Mouse (Mus musculus) skeletal muscle tissue, postnatal 0 days (tissue): ENCODE measurements around the gene Hoxa11. TPM values are rescaled to one million over a fixed set of nuclear protein-coding genes. Genes with fewer than 3 reads are reported as not detected.

Source experiments
- microRNA counts: library from miRNA; unstranded; fragments of <30 nt; microRNA quantifications from one replicate; lab custom pipeline; 2015
- microRNA-seq, 2 experiments: library from miRNA; unstranded; fragments of <30 nt; microRNA quantifications; one replicate each; pipeline ENCODE4; 2016
- polyA plus RNA-seq: library from polyadenylated mRNA; unstranded; fragments of >200 nt; fragmentation: Nextera tagmentation; extraction: Ambion mirVana; gene quantifications from 2 replicates; pipeline ENCODE4 v1.2.1, GENCODE M21; 2015

Hoxa11 gene
- 1.4 and 3.7 TPM in 2 replicates for polyA plus RNA-seq

DNA sequence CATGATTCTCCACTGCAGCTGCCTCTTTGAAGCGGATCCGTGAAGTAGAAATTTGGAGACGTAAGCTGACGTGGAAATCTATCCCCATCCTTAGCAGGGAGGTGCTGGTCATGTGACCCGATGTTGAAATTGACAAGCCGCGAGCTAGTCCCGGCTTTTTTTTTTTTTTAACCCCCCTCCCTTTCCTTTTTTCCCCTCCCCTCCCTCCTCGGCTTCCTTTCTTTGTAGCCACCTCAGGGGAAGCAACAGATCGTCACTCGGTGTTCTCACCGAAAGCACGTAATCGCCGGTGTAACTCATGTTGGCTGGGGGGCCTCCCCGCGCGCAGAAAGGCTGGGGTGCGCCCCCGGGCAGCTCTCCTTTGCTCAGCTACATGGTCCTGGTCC is at the start of gene Hoxa11:
TSS of gene Hoxa11 (minus strand) at position 54 of the 386 bp plus-strand sequence.

DNA sequence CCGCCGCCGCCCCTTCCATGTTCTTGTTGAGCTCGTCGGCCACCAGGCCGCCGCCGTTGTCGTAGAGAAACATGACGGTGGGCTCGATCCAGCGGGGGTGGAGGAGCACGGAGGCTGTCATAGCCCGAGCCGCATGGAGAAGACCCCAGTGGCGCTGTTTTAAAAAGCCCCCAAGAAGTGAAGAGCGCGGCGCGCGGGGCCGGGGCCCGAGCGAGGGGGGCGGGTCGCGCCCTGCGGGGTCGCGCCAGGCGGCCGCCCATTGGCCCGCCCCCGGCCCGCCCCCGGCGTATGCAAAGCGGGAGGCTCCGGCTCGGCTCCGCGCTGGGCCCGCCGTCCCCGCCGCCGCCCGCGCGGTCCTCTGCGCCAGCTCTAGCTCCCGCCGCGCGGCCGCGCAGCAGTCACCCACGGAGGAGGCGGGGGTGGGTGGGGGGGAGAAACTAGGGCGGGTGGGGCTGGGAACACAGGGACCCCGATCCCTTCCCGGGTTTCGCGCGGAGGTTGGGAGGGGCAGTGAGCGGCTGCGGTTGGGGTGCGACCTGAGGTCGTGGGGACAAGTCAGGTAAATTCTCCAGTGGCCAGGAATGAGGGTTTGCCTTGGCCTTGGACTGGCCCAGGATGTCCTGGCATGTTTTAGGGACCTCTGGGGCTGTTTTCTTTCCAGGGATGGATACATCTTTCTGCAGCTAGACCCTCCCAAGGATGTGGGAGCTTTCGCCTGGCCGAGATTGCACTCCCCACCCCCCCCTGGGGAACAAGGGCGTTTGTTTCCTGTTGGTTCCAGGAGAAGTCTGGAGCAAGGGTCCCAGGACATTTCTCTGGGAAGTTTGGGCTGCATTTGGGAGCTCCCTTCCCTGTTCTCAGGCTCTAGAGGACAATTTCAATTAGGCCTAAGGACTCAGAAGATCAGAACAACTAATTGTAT is 15.3 kb upstream of the Hoxa11 start, which contains the start of gene Hoxa13:
TSS of gene Hoxa13 (minus strand) at position 227 of the 922 bp plus-strand sequence.

DNA sequence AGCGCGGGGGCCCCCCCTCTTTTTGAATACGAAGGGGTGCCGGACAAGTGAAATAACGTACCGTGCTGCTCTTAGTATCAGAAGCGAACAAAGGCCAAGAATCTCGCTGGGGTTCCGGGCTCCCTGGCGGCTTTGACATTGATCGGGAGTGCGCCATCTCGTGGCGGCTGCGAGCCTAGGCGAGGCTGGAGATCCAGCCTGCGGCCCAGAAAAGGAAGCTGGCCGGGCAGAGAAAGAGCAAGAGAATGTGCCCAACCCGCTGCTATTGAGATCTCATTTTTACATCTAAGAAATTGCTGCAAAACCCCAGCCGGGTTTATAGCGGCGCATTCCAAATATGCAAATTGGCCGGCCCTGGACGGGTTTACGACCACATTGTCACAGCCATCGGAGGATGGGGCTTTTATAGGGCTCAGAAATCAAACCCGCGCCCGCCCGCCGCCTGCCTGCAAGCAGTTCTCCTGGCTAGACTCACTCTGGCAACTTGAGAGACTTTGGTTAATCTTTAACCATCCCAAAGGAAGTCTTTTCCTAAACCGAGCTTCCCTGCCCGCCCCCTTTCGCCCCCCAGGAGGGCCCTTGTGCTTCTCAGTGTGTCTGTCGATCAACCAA is 5.1 kb downstream of the Hoxa11 start, which contains the start of gene Hoxa10:
TSS of gene Hoxa10 (minus strand) at position 466 of the 612 bp plus-strand sequence.

DNA sequence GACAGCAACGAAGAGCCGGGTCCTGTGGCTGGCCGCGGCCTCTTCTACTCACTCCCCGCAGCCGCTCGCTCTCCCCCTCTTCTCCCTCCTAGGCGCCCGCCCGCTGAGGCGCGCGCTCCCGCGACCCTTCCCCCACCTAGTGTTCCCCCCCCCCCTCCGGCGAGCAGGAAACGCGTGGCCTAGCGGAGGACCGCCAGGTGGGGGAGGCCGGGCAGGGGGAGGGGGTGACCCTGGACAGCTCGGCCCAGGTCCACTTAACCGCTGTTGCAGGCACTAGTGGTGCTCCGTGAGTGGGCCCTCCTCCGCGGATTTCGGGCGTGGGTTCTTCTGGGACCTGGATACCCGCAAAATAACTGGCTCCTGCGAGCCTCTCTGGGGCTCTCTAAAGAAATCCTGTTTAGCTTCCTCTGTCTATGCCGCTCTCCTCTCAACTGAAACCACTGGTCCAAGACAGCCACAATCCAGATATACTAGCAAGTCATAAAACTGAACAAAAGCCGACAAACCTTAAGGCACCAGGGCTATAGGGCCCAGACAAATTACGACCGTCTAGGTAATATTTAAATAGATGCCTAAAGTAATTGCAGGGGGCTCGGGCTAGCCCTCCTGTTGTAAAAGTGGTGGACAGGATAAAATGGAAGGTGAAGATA is 15.0 kb downstream of the Hoxa11 start, which contains the start of gene Hoxa9:
TSS of gene Hoxa9 (minus strand) at position 574 of the 650 bp plus-strand sequence.

DNA sequence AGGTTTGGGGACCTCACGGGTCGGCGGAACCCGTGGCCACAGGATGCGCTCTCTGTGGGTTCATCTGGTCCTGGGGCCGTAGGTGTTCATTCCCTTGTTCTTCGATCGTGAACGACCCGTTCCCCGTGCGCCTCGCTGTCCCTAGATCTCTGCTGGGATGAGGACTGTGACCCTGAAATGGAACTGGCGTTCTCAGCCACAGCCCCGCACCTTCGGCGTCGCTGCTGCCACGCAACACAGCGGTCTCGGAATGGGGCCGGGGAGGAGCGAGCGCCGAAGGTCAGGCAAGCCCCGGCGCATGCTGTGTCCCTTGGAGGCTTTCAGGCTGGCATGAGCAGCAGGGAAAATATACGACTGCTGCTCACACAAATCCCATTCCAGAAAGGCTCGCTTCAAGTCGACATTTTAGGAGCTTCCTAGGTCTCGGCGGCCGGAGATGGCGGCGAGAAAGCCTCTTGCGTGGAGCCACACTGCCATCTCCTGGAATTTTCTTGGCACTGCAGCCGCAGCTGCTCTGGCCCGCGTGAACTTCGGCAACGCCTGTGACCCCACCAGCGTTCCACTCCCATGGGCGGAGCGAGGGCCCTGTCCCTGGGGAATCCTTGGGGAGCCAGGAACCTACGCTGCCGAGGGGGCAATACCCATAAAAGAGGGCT is 24.1 kb downstream of the Hoxa11 start, which contains the start of gene Hoxa7:
TSS of gene Hoxa7 (minus strand) at position 518 of the 656 bp plus-strand sequence.

DNA sequence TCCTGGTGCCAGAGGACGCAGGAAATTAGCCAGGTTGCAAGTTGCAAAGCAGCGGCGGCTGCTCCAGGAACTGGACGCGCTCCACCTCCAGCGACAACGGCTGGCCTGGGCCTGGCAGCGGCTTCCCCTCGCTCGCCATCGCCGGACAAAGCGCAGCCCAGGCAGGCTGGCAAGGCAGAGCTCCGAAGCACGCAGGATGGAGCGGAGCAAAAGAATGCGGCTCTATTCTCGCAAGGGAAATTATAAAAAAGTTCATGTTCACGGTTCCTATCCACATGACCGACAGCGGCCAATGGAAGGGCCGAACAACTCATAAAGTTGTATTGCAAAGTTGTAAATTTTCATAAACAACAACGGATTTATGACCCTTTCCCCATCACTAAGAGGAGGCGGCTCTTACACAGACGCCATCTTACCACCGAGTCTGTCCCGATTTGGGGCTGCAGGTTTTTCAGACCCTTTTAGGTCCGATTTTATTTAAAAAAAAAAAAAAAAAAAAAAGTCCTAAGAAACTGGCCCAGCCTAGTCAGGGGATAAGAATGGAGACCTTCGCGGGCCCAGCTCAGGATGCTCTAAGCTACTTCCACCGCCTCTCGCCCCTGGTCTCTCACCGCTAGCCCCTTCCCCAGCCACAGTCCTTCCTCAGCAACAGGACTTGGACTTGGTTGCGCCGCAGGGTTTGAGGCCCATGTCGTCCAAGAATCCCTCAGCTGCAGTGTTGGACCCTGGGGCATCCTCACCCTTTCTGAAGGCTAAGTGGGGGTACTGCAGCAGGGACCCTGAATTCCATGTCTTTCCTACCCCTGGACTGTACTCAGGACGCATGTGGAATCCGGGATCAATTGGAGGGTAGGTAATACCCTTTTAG is 32.3 kb downstream of the Hoxa11 start, which contains the start of the genes Hoxa3 and Gm28308:
TSS of gene Hoxa3 (minus strand) at position 218 of the 868 bp plus-strand sequence.
TSS of gene Gm28308 (minus strand) at position 221 of the 868 bp plus-strand sequence.

DNA sequence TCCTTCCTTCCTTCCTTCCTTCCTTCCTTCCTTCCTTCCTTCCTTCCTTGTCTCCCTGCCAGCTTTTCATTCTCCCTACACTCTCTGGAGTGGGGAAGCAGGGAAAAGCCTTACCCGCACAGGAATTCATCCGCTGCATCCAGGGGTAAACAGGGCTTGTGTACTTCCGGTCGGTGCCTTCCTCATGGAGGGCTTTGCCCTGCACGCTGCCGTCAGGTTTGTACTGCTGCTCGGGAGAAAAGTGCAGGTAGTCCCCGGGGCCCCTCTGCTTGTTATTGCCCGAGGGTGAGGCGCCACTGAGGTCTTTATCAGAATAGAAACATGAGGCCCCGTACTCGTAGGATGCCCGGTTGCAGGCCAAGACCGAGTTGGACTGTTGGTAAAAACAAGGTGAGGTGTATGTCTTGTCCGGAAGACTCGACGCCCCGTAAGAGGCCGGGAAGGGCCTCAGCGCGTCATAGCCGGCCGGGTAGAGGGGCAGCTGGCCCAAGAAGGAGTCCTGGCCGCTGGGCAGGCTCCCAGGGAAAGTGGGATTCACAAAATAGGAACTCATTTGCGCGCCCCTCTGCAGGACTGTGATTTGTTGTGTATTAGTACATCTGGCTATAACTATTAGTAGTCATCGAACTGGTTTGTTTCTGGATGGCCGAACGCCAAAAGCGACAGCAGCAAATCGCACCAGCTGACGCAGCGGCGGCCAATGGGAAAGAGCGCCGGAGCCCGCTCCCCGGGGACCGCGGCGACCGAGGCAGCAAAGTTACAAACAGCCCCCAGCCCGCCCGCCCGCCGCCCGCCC is 37.3 kb downstream of the Hoxa11 start, which contains the start of gene Hoxa6:
TSS of gene Hoxa6 (minus strand) at position 651 of the 796 bp plus-strand sequence.

DNA sequence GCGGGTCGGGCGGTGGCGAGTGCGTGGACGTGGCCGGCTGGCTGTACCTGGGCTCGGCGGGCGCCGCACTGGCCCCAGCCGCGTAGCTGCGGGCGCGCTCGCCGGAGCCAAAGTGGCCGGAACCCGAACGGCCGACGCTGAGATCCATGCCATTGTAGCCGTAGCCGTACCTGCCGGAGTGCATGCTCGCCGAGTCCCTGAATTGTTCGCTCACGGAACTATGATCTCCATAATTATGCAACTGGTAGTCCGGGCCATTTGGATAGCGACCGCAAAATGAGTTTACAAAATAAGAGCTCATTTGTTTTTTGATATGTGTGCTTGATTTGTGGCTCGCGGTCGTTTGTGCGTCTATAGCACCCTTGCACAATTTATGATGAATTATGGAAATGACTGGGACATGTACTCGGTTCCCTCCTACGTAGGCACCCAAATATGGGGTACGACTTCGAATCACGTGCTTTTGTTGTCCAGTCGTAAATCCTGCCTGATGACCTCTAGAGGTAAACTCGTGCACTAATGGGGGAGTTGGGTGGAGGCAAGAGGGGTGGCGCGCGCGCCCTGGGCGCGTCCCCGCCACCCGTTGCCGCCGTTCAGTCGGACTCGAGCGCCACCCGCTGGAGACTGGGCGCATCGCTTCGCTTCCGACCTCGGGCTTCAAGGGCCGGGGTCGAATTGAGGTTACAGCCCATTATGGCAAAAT is 41.4 kb downstream of the Hoxa11 start, which contains the start of gene Hoxa5:
TSS of gene Hoxa5 (minus strand) at position 538 of the 703 bp plus-strand sequence.

MicroRNAs encoded within 50 kb of the gene (microRNA counts, 519-probe panel; counts per million panel counts)
- 5,701 counts per million, percentile 90 among the panel's probes with 10 or more counts for microRNA mmu-miR-196b (lab: Ali Mortazavi, UCI)

Small RNA genes within 50 kb of the gene (microRNA-seq; reads per million reads assigned to microRNA genes)
- 8,273 to 10,920 reads per million in 2 experiments for gene Mir196b

Other genes with a start within 250 kb of the Hoxa11 start
- 14.3 and 18.0 TPM in 2 replicates for gene Skap2, start 233.3 kb downstream of the Hoxa11 start, polyA plus RNA-seq
- 0.59 and 0.88 TPM in 2 replicates for gene Hoxa1, start 87.5 kb downstream of the Hoxa11 start, polyA plus RNA-seq
- gene Hoxa2, start 81.0 kb downstream of the Hoxa11 start, polyA plus RNA-seq, result 0.46 and 1.1 TPM in 2 replicates
- gene 5730596B20Rik, start 68.3 kb downstream of the Hoxa11 start, polyA plus RNA-seq, result 0.10 and 0.27 TPM in 2 replicates
- gene Hoxa4, start 54.1 kb downstream of the Hoxa11 start, polyA plus RNA-seq, result 3.7 and 5.5 TPM in 2 replicates
- gene Hoxa5, start 41.2 kb downstream of the Hoxa11 start, polyA plus RNA-seq, result 3.1 and 3.6 TPM in 2 replicates
- 1.7 and 1.9 TPM in 2 replicates for gene Hoxa6, start 37.1 kb downstream of the Hoxa11 start, polyA plus RNA-seq
- gene Hoxa3, start 32.5 kb downstream of the Hoxa11 start, polyA plus RNA-seq, result 1.3 TPM in 2 replicates
- gene Gm28308, start 32.5 kb downstream of the Hoxa11 start, polyA plus RNA-seq, result not detected in 2 replicates
- 26.9 and 27.8 TPM in 2 replicates for gene Hoxa7, start 24.0 kb downstream of the Hoxa11 start, polyA plus RNA-seq
- 20.2 and 20.6 TPM in 2 replicates for gene Hoxa9, start 14.7 kb downstream of the Hoxa11 start, polyA plus RNA-seq
- gene Hoxa10, start 5.0 kb downstream of the Hoxa11 start, polyA plus RNA-seq, result 40.5 and 46.6 TPM in 2 replicates
- gene Hoxa13, start 15.1 kb upstream of the Hoxa11 start, polyA plus RNA-seq, result 0.05 TPM in 1 of 2 replicates, not detected in the other
- gene Evx1, start 67.7 kb upstream of the Hoxa11 start, polyA plus RNA-seq, result not detected in 2 replicates